Mouse (Mus musculus) CH12.LX (cell line): ENCODE measurements at regions not wholly inside any gene's neighbourhood (a gene's known extent, or its start where the extent isn't known, plus 50 kb on each side); places are given as distances from the start of the nearest gene placed in this dataset.

Source experiments
- DNase-seq: peaks from one replicate; pipeline ENCODE4 v3.0.0-alpha.2; 2013; ENCODE audit errors: extremely low read depth
- H3K27ac ChIP-seq: 2 replicates; pipeline ENCODE4 v1.5.1; 2012; ENCODE audit warnings: low read depth, mild to moderate bottlenecking, control low read depth, moderate library complexity; ENCODE audit not compliant: insufficient read depth
- H3K27me3 ChIP-seq: replicated peaks from 2 replicates; pipeline ENCODE3; 2012; ENCODE audit warnings: inconsistent platforms
- H3K36me3 ChIP-seq, 2 experiments: replicated peaks in 1 of 2; 2 replicates each; pipeline versions ENCODE3 to v1.6.1; 2012; ENCODE audit warnings: inconsistent platforms in 1 of 2, low read length in 1 of 2, mild to moderate bottlenecking in 1 of 2, mixed read lengths in 1 of 2, moderate library complexity in 1 of 2; ENCODE audit not compliant: control insufficient read depth in 1 of 2, insufficient read depth in 1 of 2
- H3K4me1 ChIP-seq, 2 experiments: 2 replicates each; pipeline ENCODE4 v1.6.1; 2012; ENCODE audit warnings: inconsistent platforms in 1 of 2, moderate library complexity in 1 of 2; ENCODE audit not compliant: insufficient read depth in 2 of 2, control insufficient read depth in 1 of 2
- H3K4me2 ChIP-seq: 2 replicates; pipeline ENCODE4 v1.6.1; 2012; ENCODE audit warnings: low read depth, mild to moderate bottlenecking, control low read depth; ENCODE audit not compliant: poor library complexity, insufficient read depth, severe bottlenecking
- H3K4me3 ChIP-seq, 3 experiments: fragments of 150-350 bp in 1 of 3; sonication (generic) in 1 of 3; replicated peaks in 1 of 3; 2 replicates each; pipeline versions ENCODE3 to v1.5.1; 2011 to 2012; ENCODE audit warnings: low read depth in 2 of 3, low read length in 2 of 3, mild to moderate bottlenecking in 2 of 3, moderate library complexity in 2 of 3, control low read depth in 1 of 3, improper control_type of control experiment in 1 of 3, inconsistent platforms in 1 of 3, mixed read lengths in 1 of 3; ENCODE audit not compliant: poor library complexity in 1 of 3
- H3K79me2 ChIP-seq: replicated peaks from 2 replicates; pipeline ENCODE4 v1.6.1; 2012; ENCODE audit warnings: mild to moderate bottlenecking, moderate library complexity; ENCODE audit not compliant: control insufficient read depth, poor library complexity, insufficient read depth, severe bottlenecking; ENCODE audit errors: extremely low read depth
- H3K9ac ChIP-seq: 2 replicates; pipeline ENCODE4 v1.6.1; 2012; ENCODE audit warnings: low read depth, mild to moderate bottlenecking, control low read depth, moderate library complexity; ENCODE audit not compliant: insufficient read depth
- H3K9me3 ChIP-seq: replicated peaks from 2 replicates; pipeline ENCODE3; 2012; ENCODE audit warnings: low read length, inconsistent platforms, mixed read lengths
- BHLHE40 ChIP-seq: IDR thresholded peaks from 2 replicates; pipeline ENCODE4 v1.6.1; 2011; ENCODE audit warnings: mild to moderate bottlenecking, low read depth, low read length, improper control_type of control experiment
- CHD1 ChIP-seq: IDR thresholded peaks from 2 replicates; pipeline ENCODE4 v1.6.1; 2012; ENCODE audit warnings: low read depth, low read length, improper control_type of control experiment, inconsistent platforms
- CHD2 ChIP-seq: IDR thresholded peaks from 2 replicates; pipeline ENCODE4 v1.6.1; 2011; ENCODE audit warnings: low read length, improper control_type of control experiment
- CTCF ChIP-seq, 2 experiments: IDR thresholded peaks in 1 of 2; conservative IDR thresholded peaks in 1 of 2; 2 replicates each; pipeline ENCODE4 v1.5.1; 2011 to 2012; ENCODE audit warnings: low read depth in 2 of 2, low read length in 2 of 2, improper control_type of control experiment in 1 of 2, inconsistent platforms in 1 of 2, mild to moderate bottlenecking in 1 of 2, moderate library complexity in 1 of 2
- E2F4 ChIP-seq: IDR thresholded peaks from 2 replicates; pipeline ENCODE4 v1.6.1; 2011; ENCODE audit warnings: low read depth, low read length, improper control_type of control experiment; ENCODE audit not compliant: insufficient replicate concordance
- ELF1 ChIP-seq: IDR thresholded peaks from 2 replicates; pipeline ENCODE4 v1.6.1; 2014; ENCODE audit warnings: low read depth, mild to moderate bottlenecking, inconsistent platforms, low read length, improper control_type of control experiment
- EP300 ChIP-seq: IDR thresholded peaks from 2 replicates; pipeline ENCODE4 v1.6.1; 2011; ENCODE audit warnings: low read length, improper control_type of control experiment
- ETS1 ChIP-seq: conservative IDR thresholded peaks from 2 replicates; pipeline ENCODE4 v1.6.1; 2012; ENCODE audit warnings: low read depth, mild to moderate bottlenecking, inconsistent platforms, low read length, improper control_type of control experiment, moderate library complexity
- GABPA ChIP-seq: IDR thresholded peaks from 2 replicates; pipeline ENCODE4 v1.6.1; 2012; ENCODE audit warnings: low read depth, low read length, improper control_type of control experiment, inconsistent platforms; ENCODE audit not compliant: insufficient replicate concordance
- HCFC1 ChIP-seq: IDR thresholded peaks from 2 replicates; pipeline ENCODE4 v1.6.1; 2012; ENCODE audit warnings: low read depth, mild to moderate bottlenecking, inconsistent platforms, low read length, improper control_type of control experiment
- IRF4 ChIP-seq: IDR thresholded peaks from 2 replicates; pipeline ENCODE4 v1.6.1; 2014; ENCODE audit warnings: low read depth, mild to moderate bottlenecking, inconsistent platforms, low read length, improper control_type of control experiment
- JUN ChIP-seq: IDR thresholded peaks from 2 replicates; pipeline ENCODE4 v1.6.1; 2011; ENCODE audit warnings: low read depth, mild to moderate bottlenecking, low read length, improper control_type of control experiment, moderate library complexity; ENCODE audit not compliant: insufficient read depth
- JUND ChIP-seq: conservative IDR thresholded peaks from 2 replicates; pipeline ENCODE4 v1.6.1; 2011; ENCODE audit warnings: low read depth, low read length, improper control_type of control experiment
- KAT2A ChIP-seq: IDR thresholded peaks from 2 replicates; pipeline ENCODE4 v1.6.1; 2012; ENCODE audit warnings: low read length, improper control_type of control experiment, inconsistent platforms; ENCODE audit not compliant: insufficient replicate concordance
- MAFK ChIP-seq: IDR thresholded peaks from 2 replicates; pipeline ENCODE4 v1.6.1; 2011; ENCODE audit warnings: low read length, improper control_type of control experiment; ENCODE audit not compliant: insufficient replicate concordance
- MAX ChIP-seq: IDR thresholded peaks from 2 replicates; pipeline ENCODE4 v1.6.1; 2011; ENCODE audit warnings: low read length, improper control_type of control experiment
- MAZ ChIP-seq: IDR thresholded peaks from 2 replicates; pipeline ENCODE4 v1.6.1; 2012; ENCODE audit warnings: low read depth, mild to moderate bottlenecking, inconsistent platforms, low read length, improper control_type of control experiment, moderate library complexity
- MEF2A ChIP-seq: IDR thresholded peaks from 2 replicates; pipeline ENCODE4 v1.6.1; 2014; ENCODE audit warnings: low read depth, mild to moderate bottlenecking, inconsistent platforms, low read length, improper control_type of control experiment, borderline replicate concordance
- MXI1 ChIP-seq: IDR thresholded peaks from 2 replicates; pipeline ENCODE4 v1.6.1; 2011; ENCODE audit warnings: mild to moderate bottlenecking, low read depth, low read length, improper control_type of control experiment
- MYC ChIP-seq: IDR thresholded peaks from 2 replicates; pipeline ENCODE4 v1.6.1; 2011; ENCODE audit warnings: low read depth, mild to moderate bottlenecking, improper control_type of control experiment, low read length
- NELFE ChIP-seq: IDR thresholded peaks from 2 replicates; pipeline ENCODE4 v1.6.1; 2011; ENCODE audit warnings: low read depth, low read length, improper control_type of control experiment
- NRF1 ChIP-seq: IDR thresholded peaks from 2 replicates; pipeline ENCODE4 v1.6.1; 2014; ENCODE audit warnings: low read depth, mild to moderate bottlenecking, inconsistent platforms, low read length, improper control_type of control experiment, moderate library complexity
- PAX5 ChIP-seq: IDR thresholded peaks from 2 replicates; pipeline ENCODE4 v1.6.1; 2012; ENCODE audit warnings: low read length, inconsistent platforms, mixed read lengths
- POLR2A ChIP-seq: IDR thresholded peaks from 2 replicates; pipeline ENCODE4 v1.6.1; 2011; ENCODE audit warnings: low read depth, mild to moderate bottlenecking, improper control_type of control experiment, low read length
- POLR2AphosphoS2 ChIP-seq: IDR thresholded peaks from 2 replicates; pipeline ENCODE4 v1.6.1; 2011; ENCODE audit warnings: low read depth, low read length, improper control_type of control experiment
- RAD21 ChIP-seq: IDR thresholded peaks from 2 replicates; pipeline ENCODE4 v1.6.1; 2011; ENCODE audit warnings: low read depth, mild to moderate bottlenecking, low read length, improper control_type of control experiment, moderate library complexity
- RCOR1 ChIP-seq: conservative IDR thresholded peaks from 2 replicates; pipeline ENCODE4 v1.6.1; 2012; ENCODE audit warnings: low read depth, mild to moderate bottlenecking, inconsistent platforms, low read length, improper control_type of control experiment
- SIN3A ChIP-seq: IDR thresholded peaks from 2 replicates; pipeline ENCODE4 v1.6.1; 2012; ENCODE audit warnings: low read length, improper control_type of control experiment, inconsistent platforms
- SMC3 ChIP-seq: IDR thresholded peaks from 2 replicates; pipeline ENCODE4 v1.6.1; 2011; ENCODE audit warnings: low read depth, low read length, improper control_type of control experiment
- TBP ChIP-seq: conservative IDR thresholded peaks from 2 replicates; pipeline ENCODE4 v1.6.1; 2011; ENCODE audit warnings: low read depth, low read length, improper control_type of control experiment
- TCF12 ChIP-seq: IDR thresholded peaks from 2 replicates; pipeline ENCODE4 v1.6.1; 2014; ENCODE audit warnings: low read depth, mild to moderate bottlenecking, inconsistent platforms, low read length, improper control_type of control experiment
- UBTF ChIP-seq: IDR thresholded peaks from 2 replicates; pipeline ENCODE4 v1.6.1; 2012; ENCODE audit warnings: low read depth, mild to moderate bottlenecking, inconsistent platforms, low read length, improper control_type of control experiment, moderate library complexity
- USF1 ChIP-seq: IDR thresholded peaks from 2 replicates; pipeline ENCODE4 v1.6.1; 2014; ENCODE audit warnings: low read depth, mild to moderate bottlenecking, inconsistent platforms, low read length, improper control_type of control experiment
- USF2 ChIP-seq: conservative IDR thresholded peaks from 2 replicates; pipeline ENCODE4 v1.6.1; 2011; ENCODE audit warnings: low read depth, low read length, improper control_type of control experiment
- ZC3H11A ChIP-seq: IDR thresholded peaks from 2 replicates; pipeline ENCODE4 v1.6.1; 2012; ENCODE audit warnings: low read depth, mild to moderate bottlenecking, inconsistent platforms, low read length, improper control_type of control experiment
- ZKSCAN1 ChIP-seq: IDR thresholded peaks from 2 replicates; pipeline ENCODE4 v1.6.1; 2012; ENCODE audit warnings: low read depth, inconsistent platforms, low read length, improper control_type of control experiment, borderline replicate concordance
- ZMIZ1 ChIP-seq: IDR thresholded peaks from 2 replicates; pipeline ENCODE4 v1.6.1; 2012; ENCODE audit warnings: low read depth, mild to moderate bottlenecking, inconsistent platforms, low read length, improper control_type of control experiment
- ZNF384 ChIP-seq: IDR thresholded peaks from 2 replicates; pipeline ENCODE4 v1.6.1; 2012; ENCODE audit warnings: low read depth, low read length, improper control_type of control experiment, inconsistent platforms
- dilution Hi-C: fragments of 300-500 bp; cut with MboI; formaldehyde crosslinking; loops from 2 replicates; pipeline ENCODE4 v1.14.3; 2020; ENCODE audit warnings: low sequenced_read_pairs; ENCODE audit not compliant: extremely low pct_unique_long_range_greater_than_20kb, extremely low pct_ligation_motif_present
- in situ Hi-C: fragments of 300-500 bp; cut with MboI; formaldehyde crosslinking; loops from 3 replicates; pipeline ENCODE4 v1.14.3; 2019; ENCODE audit warnings: low sequenced_read_pairs, low pct_ligation_motif_present, low pct_unique_long_range_greater_than_20kb, mixed read lengths

DNA sequence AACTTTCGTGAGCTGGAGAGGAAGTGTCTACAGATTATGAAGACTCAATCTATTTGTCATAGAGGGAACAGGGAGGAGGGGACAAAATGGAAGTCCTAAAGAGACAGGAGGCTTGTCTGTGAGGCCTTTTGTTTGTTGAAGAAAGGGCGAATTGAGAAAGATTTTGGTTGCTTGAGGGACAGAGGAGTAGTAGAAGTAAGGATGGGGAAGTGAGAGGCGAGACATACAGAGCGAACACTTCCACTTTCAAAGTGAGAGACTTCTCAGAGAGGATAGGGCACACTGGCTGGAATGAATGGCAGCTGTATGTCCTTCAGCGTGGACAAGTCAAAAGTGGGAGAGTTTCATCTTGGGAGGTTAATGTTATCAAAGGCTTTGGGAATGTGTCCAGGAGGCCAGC, 169.0 kb upstream of the Ccdc54 start:
- no peaks in the 10 kb centered on the region for H3K9me3 ChIP-seq
- no peaks in the 10 kb centered on the region for H3K79me2 ChIP-seq
- peaks cover 9 to 17% of the 10 kb centered on the region in 2 experiments for H3K4me1 ChIP-seq
- H3K9ac ChIP-seq: peak overlapping the region; percentile 12
- no peaks in the 10 kb centered on the region for H3K27me3 ChIP-seq
- no peaks in the 10 kb centered on the region for H3K36me3 ChIP-seq
- TF ChIP-seq RCOR1: no peak
- no peak for TF ChIP-seq MYC
- TF ChIP-seq USF1: no peak
- no peak for TF ChIP-seq CTCF (conservative IDR thresholded peaks at IDR 0.05 in 1 of 2, IDR thresholded peaks at IDR 0.05 in 1 of 2; ENCODE audit: low read depth in 2 of 2, low read length in 2 of 2)
- no peak for TF ChIP-seq ZC3H11A
- no peak for TF ChIP-seq ETS1
- TF ChIP-seq UBTF: no peak
- 0 out of 2 replicates have a peak, but pooled peaks have one; percentile 40 for TF ChIP-seq MAX
- TF ChIP-seq ZMIZ1: no peak
- peak; percentile 25; the same call in 1 of the 2 replicates for TF ChIP-seq TCF12
- TF ChIP-seq RAD21: no peak
- no peak for TF ChIP-seq ZKSCAN1
- TF ChIP-seq JUND: 0 out of 2 replicates have a peak, but pooled peaks have one; percentile 51
- TF ChIP-seq CHD1: no peak
- peak; percentile 10; the same call in 1 of the 2 replicates for TF ChIP-seq JUN
- TF ChIP-seq POLR2A: no peak
- no peak for TF ChIP-seq POLR2AphosphoS2
- TF ChIP-seq GABPA: no peak
- TF ChIP-seq SIN3A: no peak
- peak; percentile 68; the same call in 1 of the 2 replicates for TF ChIP-seq MXI1
- peak; percentile 44; the same call in 1 of the 2 replicates for TF ChIP-seq CHD2
- no peak for TF ChIP-seq PAX5
- no peak for TF ChIP-seq E2F4
- no peak for TF ChIP-seq SMC3
- peak; percentile 90 for TF ChIP-seq IRF4
- 0 out of 2 replicates have a peak, but pooled peaks have one; percentile 29 for TF ChIP-seq MEF2A
- no peak; the same call in 1 of the 2 replicates for TF ChIP-seq BHLHE40
- TF ChIP-seq ZNF384: no peak
- no peak for TF ChIP-seq MAFK
- 0 out of 2 replicates have a peak, but pooled peaks have one; percentile 50 for TF ChIP-seq TBP
- peak; percentile 88 for TF ChIP-seq EP300
- TF ChIP-seq ELF1: peak; percentile 47; the same call in 1 of the 2 replicates
- no peak for TF ChIP-seq NELFE
- no peak for TF ChIP-seq KAT2A
- 0 out of 2 replicates have a peak, but pooled peaks have one; percentile 15 for TF ChIP-seq USF2
- no peak for TF ChIP-seq MAZ
- no peak for TF ChIP-seq NRF1
- TF ChIP-seq HCFC1: no peak
- H3K4me3 ChIP-seq: no peak overlapping the region
- no peak overlapping the region for H3K27ac ChIP-seq
- in situ Hi-C loops (loop anchor here (25.0 kb wide), 1 partner anchor 1223 kb away; no protein-coding TSS in a partner anchor), dilution Hi-C loops (no loop called here)
- DNase-seq: peak; percentile 60
- H3K4me2 ChIP-seq: peak overlapping the region; percentile 58
